Mouse (Mus musculus) lung, embryonic 14.5 days (tissue): ENCODE results near the gene Ccdc43. TPM values are rescaled to one million over a fixed set of nuclear protein-coding genes. Genes with fewer than 3 reads are reported as not detected.
"Not testable (repeated sequence)": the region's sequence is repeated elsewhere in the genome, so short reads cannot be mapped to it uniquely, and the experiment has no call there.

Source experiments
- ATAC-seq: fragments of 200-750 bp; cut with Nextera tagmentation; 2 replicates; pipeline ENCODE4 v1.8.0; 2017; ENCODE audit warnings: mild to moderate bottlenecking, moderate TSS enrichment, moderate library complexity; ENCODE audit not compliant: insufficient read depth
- DNase-seq: peaks from one replicate; pipeline ENCODE4 v3.0.0-alpha.2; 2015
- H3K27ac ChIP-seq: fragments of 300-500 bp; sonication (generic); 2 replicates; pipeline ENCODE4 v1.5.1; 2014; ENCODE audit warnings: low read depth, mild to moderate bottlenecking, moderate library complexity
- H3K27me3 ChIP-seq: fragments of 300-500 bp; sonication (generic); 2 replicates; pipeline ENCODE4 v1.6.1; 2014; ENCODE audit warnings: low read length, control low read depth; ENCODE audit not compliant: insufficient read depth
- H3K36me3 ChIP-seq: fragments of 300-500 bp; sonication (generic); 2 replicates; pipeline ENCODE4 v1.6.1; 2014; ENCODE audit warnings: control low read depth; ENCODE audit not compliant: insufficient read depth
- H3K4me1 ChIP-seq: fragments of 300-500 bp; sonication (generic); 2 replicates; pipeline ENCODE4 v1.6.1; 2014; ENCODE audit warnings: antibody characterized with exemption, control low read depth; ENCODE audit not compliant: insufficient read depth
- H3K4me2 ChIP-seq: fragments of 300-500 bp; sonication (generic); 2 replicates; pipeline ENCODE4 v1.6.1; 2014; ENCODE audit warnings: mild to moderate bottlenecking
- H3K4me3 ChIP-seq: fragments of 300-500 bp; sonication (generic); 2 replicates; pipeline ENCODE4 v1.5.1; 2014; ENCODE audit warnings: low read depth, low read length
- H3K9ac ChIP-seq: fragments of 300-500 bp; sonication (generic); 2 replicates; pipeline ENCODE4 v1.6.1; 2014
- H3K9me3 ChIP-seq: fragments of 300-500 bp; sonication (generic); 2 replicates; pipeline ENCODE4 v1.6.1; 2016; ENCODE audit warnings: low read depth, low read length, control low read depth
- CTCF ChIP-seq: IDR thresholded peaks from 2 replicates; pipeline ENCODE4 v1.5.1; 2016; ENCODE audit warnings: antibody characterized with exemption, low read depth
- WGBS: fragments of 180-500 bp; shearing (Covaris S2); extraction: QIAGEN DNeasy Blood & Tissue Kit; methylation state at CpG from one replicate; pipeline ENCODE4 v1.1.7; 2014; 5-methylcytosine and 5-hydroxymethylcytosine counted together
- polyA plus RNA-seq: library from polyadenylated mRNA; unstranded; fragments of >200 nt; fragmentation: Nextera tagmentation; extraction: Ambion mirVana; gene quantifications from 2 replicates; pipeline ENCODE4 v1.2.1, GENCODE M21; 2014

The Ccdc43 gene
- polyA plus RNA-seq, 1 experiment from 2014 or later = 46.4 TPM

GRCm38 (mm10) chr11:102725574-102725973, 28.0 kb upstream of the Ccdc43 start:
- ATAC-seq = no peak

GRCm38 (mm10) chr11:102716135-102716534, 18.6 kb upstream of the Ccdc43 start:
- no peaks in the 10 kb centered on the region for H3K4me1 ChIP-seq
- ATAC-seq (no peak), DNase-seq (no peak)
- H3K9me3 ChIP-seq = 0 out of 2 replicates have a peak, but pooled peaks cover 2% of the 10 kb centered on the region
- H3K9ac ChIP-seq = no peak overlapping the region
- no peak overlapping the region for H3K4me3 ChIP-seq
- H3K27me3 ChIP-seq = no peaks in the 10 kb centered on the region
- H3K27ac ChIP-seq = no peak overlapping the region
- H3K4me2 ChIP-seq = no peak overlapping the region
- WGBS = 76% methylated on average over 7 of the region's 7 CpGs
- no peak for TF ChIP-seq CTCF
- no peaks in the 10 kb centered on the region for H3K36me3 ChIP-seq

More at GRCm38 (mm10) chr11:102725574-102725973, 28.0 kb upstream of the Ccdc43 start:
- Histone ChIP-seq H3K9ac (no peak overlapping the region), H3K4me3 (no peak overlapping the region), H3K9me3 (no peaks in the 10 kb centered on the region), H3K4me2 (no peak overlapping the region), H3K27ac (no peak overlapping the region), H3K36me3 (no peaks in the 10 kb centered on the region), H3K27me3 (no peaks in the 10 kb centered on the region), H3K4me1 (no peaks in the 10 kb centered on the region)
- DNase-seq = no peak
- TF ChIP-seq CTCF = peak; percentile 54
- WGBS = 30% methylated on average over 3 of the region's 3 CpGs

DNA sequence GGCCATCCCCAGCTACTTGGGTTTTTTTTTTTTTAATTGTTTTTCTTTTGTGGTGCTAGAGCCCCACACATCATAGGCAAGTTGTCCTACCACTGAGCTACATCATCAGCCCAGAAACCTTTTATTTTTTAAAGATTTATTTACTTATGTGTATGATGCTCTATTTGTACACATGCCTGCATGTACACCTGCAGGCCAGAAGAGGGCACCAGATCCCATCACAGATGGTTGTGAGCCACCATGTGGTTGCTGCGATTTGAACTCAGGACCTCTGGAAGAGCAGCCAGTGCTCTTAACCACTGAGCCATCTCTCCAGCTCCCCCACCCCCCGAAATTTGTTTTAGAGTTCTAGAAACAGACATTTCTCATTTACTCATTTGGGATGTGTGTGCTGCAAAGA, 17.0 kb upstream of the Ccdc43 start:
- not testable (repeated sequence) for H3K4me1 ChIP-seq, H3K36me3 ChIP-seq, H3K9me3 ChIP-seq, H3K4me2 ChIP-seq, ATAC-seq, H3K27ac ChIP-seq, H3K9ac ChIP-seq, DNase-seq, H3K27me3 ChIP-seq, H3K4me3 ChIP-seq
- TF ChIP-seq CTCF = peak; percentile 38
- 89% methylated on average over 2 of the region's 2 CpGs for WGBS

DNA sequence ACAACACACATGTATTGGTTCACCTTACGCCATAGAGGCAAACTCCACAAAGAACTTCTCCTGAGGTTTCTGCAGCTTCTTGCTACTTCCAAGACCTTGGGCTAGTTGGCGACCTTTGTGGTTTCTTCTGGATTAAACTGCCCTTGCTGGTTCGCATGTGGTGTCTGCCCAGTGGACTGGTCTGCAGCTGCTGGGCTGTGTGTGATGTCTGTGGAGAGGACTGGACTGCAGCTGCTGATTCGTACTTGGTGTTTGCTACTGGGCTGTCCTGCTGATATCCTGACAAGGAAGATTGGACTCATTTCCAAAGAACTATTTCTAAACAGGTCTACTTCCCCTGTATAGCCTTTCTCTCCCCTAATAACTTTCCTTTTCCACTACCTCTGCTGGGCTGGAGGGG, 14.8 kb upstream of the Ccdc43 start:
- H3K27me3 ChIP-seq = no peaks in the 10 kb centered on the region

DNA sequence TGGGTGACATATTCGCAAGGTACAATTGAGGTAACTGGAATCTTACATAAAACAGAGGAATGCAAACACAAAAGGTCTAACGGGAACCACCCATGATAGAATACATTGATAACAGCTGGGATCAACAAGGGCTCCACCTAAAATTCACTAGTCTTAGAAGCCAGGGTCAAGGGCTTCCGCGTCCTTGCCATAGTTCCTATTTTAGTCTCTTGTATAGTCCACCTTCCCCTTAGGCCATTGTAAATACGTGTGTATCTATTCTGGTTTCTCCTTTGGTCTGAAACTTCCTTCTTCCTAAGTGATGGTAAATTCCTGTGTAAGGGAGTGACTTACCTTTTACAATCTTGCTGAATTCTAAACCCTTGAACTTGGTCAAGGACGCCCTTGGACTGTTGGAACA, 4.6 kb upstream of the Ccdc43 start:
- not testable (repeated sequence) for H3K9ac ChIP-seq
- 91% methylated on average over 6 of the region's 6 CpGs for WGBS

More for the DNA sequence above, 14.8 kb upstream of the Ccdc43 start:
- H3K4me1 ChIP-seq = no peaks in the 10 kb centered on the region
- TF ChIP-seq CTCF = no peak
- no peak overlapping the region for H3K27ac ChIP-seq
- DNase-seq (no peak), ATAC-seq (no peak)
- H3K9ac ChIP-seq = no peak overlapping the region
- no peak overlapping the region for H3K4me3 ChIP-seq
- no peak overlapping the region for H3K4me2 ChIP-seq
- 0 out of 2 replicates have a peak, but pooled peaks cover 2% of the 10 kb centered on the region for H3K9me3 ChIP-seq
- WGBS = 87% methylated on average over 4 of the region's 4 CpGs
- no peaks in the 10 kb centered on the region for H3K36me3 ChIP-seq

DNA sequence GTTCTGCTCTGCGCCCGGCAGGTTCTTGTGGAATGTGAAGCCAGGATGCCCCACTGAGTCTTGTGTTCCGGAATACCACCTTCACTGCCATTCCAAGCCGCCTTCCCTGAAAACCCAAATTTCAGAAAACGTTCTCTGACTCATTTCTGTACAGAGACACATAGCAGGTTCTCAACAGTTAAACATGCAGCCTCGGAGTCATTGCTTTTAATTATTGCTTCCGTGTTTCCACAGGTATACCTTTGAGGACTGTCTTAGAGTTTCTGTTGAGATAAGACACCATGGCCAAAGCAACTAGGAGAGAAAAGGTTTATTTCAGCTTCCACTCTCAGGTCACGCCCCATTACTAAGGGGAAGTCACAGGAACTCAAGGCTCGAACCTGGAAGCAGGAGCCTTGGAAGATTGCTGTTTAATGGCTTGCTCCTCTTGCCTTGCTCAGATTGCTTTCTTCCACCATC, 465 bp upstream of the Ccdc43 start:
- Histone ChIP-seq H3K9me3 (no peaks in the 10 kb centered on the region), H3K27ac (no peak overlapping the region)

More for the DNA sequence above, 4.6 kb upstream of the Ccdc43 start:
- H3K27me3 ChIP-seq, H3K9me3 ChIP-seq, ATAC-seq, DNase-seq, H3K4me1 ChIP-seq, H3K4me3 ChIP-seq, H3K27ac ChIP-seq, H3K36me3 ChIP-seq, H3K4me2 ChIP-seq: not testable (repeated sequence)

GRCm38 (mm10) chr11:102695289-102695688, 2.3 kb downstream of the Ccdc43 start:
- H3K4me3 ChIP-seq = no peak overlapping the region
- no peaks in the 10 kb centered on the region for H3K4me1 ChIP-seq
- TF ChIP-seq CTCF = no peak
- no peak overlapping the region for H3K27ac ChIP-seq
- no peaks in the 10 kb centered on the region for H3K27me3 ChIP-seq
- ATAC-seq = no peak
- DNase-seq = no peak
- no peak overlapping the region for H3K4me2 ChIP-seq
- H3K9ac ChIP-seq = no peak overlapping the region
- WGBS = 91% methylated on average over 7 of the region's 7 CpGs
- H3K36me3 ChIP-seq = peaks cover 8% of the 10 kb centered on the region; the same call in 1 of the 2 replicates
- no peaks in the 10 kb centered on the region for H3K9me3 ChIP-seq

More for the DNA sequence above, 465 bp upstream of the Ccdc43 start:
- no peak for ATAC-seq
- 14% methylated on average over 9 of the region's 9 CpGs for WGBS
- H3K4me2 ChIP-seq = peak overlapping the region; percentile 79
- H3K9ac ChIP-seq = peak overlapping the region; percentile 77
- DNase-seq = no peak
- H3K27me3 ChIP-seq = no peaks in the 10 kb centered on the region
- no peaks in the 10 kb centered on the region for H3K4me1 ChIP-seq
- H3K4me3 ChIP-seq = peak overlapping the region; percentile 68
- TF ChIP-seq CTCF = no peak
- H3K36me3 ChIP-seq = no peaks in the 10 kb centered on the region

- H3K4me1 ChIP-seq = no peaks in the 10 kb centered on the region
- H3K9ac ChIP-seq = no peak overlapping the region
- no peaks in the 10 kb centered on the region for H3K9me3 ChIP-seq
- no peak overlapping the region for H3K27ac ChIP-seq
- peak; percentile 90 for DNase-seq
- H3K27me3 ChIP-seq = no peaks in the 10 kb centered on the region
- H3K4me2 ChIP-seq = no peak overlapping the region
- no peak overlapping the region for H3K4me3 ChIP-seq
- 62% methylated on average over 6 of the region's 6 CpGs for WGBS
- H3K36me3 ChIP-seq = peaks cover 32% of the 10 kb centered on the region
- ATAC-seq = no peak
- peak; percentile 94 for TF ChIP-seq CTCF
These were observed 7.4 kb downstream of the Ccdc43 start for GRCm38 (mm10) chr11:102690162-102690561.
